Mouse (Mus musculus): ENCODE data around the gene Gm5617. TPM values are rescaled to one million over a fixed set of nuclear protein-coding genes. Genes with fewer than 3 reads are reported as not detected.
A peak's percentile ranks its signal among the peaks of the same experiment; 100 is the strongest.
"Not testable (repeated sequence)": the region's sequence is repeated elsewhere in the genome, so short reads cannot be mapped to it uniquely, and the experiment has no call there.

Gene Gm5617
- polyA plus RNA-seq (2016; fragmentation: Nextera tagmentation; extraction: Ambion mirVana), result 37.6 and 39.5 TPM in 2 replicates

- peak within 1 kb of the TSS; percentile 89 for H3K4me3 ChIP-seq
- no peaks in the 10 kb centered on the region for H3K9me3 ChIP-seq (replicated peaks)
- under 1% methylated on average over 72 of the region's 72 CpGs for WGBS
- peaks cover 14% of the 10 kb centered on the region for H3K4me1 ChIP-seq
- H3K27ac ChIP-seq, result peak within 1 kb of the TSS; percentile 93
- H3K9ac ChIP-seq, result peak within 1 kb of the TSS; percentile 93
- H3K36me3 ChIP-seq, result peaks cover 23% of the 10 kb centered on the region
- H3K4me2 ChIP-seq (replicated peaks), result peak within 1 kb of the TSS; percentile 82
- peak; percentile 100 for ATAC-seq (ENCODE audit: low FRiP score)
- H3K27me3 ChIP-seq, result 0 out of 2 replicates have a peak, but pooled peaks cover 3% of the 10 kb centered on the region
These were observed at the start of gene Gm5617, which contains the start of gene Rbm7 for GRCm38 (mm10) chr9:48494817-48495547. Gene Gm5617 (plus strand): TSS chr9:48495442. Gene Rbm7 (minus strand): TSS chr9:48495299.

- H3K36me3 ChIP-seq, result no peaks in the 10 kb centered on the region
- H3K27me3 ChIP-seq, result no peaks in the 10 kb centered on the region
- WGBS, result 43% methylated on average over 5 of the region's 5 CpGs
- H3K9ac ChIP-seq, result no peak overlapping the region
- H3K4me1 ChIP-seq, result no peaks in the 10 kb centered on the region
- ATAC-seq (ENCODE audit: low FRiP score), result no peak
- no peak overlapping the region for H3K4me2 ChIP-seq (replicated peaks)
- no peak overlapping the region for H3K4me3 ChIP-seq
- H3K27ac ChIP-seq, result no peak overlapping the region
- H3K9me3 ChIP-seq (replicated peaks), result no peaks in the 10 kb centered on the region
These were observed 47.4 kb upstream of the Gm5617 start for GRCm38 (mm10) chr9:48447783-48448209.

GRCm38 (mm10) chr9:48450066-48450465, 45.2 kb upstream of the Gm5617 start:
- Histone ChIP-seq H3K36me3 (no peaks in the 10 kb centered on the region), H3K4me3 (no peak overlapping the region), H3K9ac (no peak overlapping the region), H3K4me2 (replicated peaks) (no peak overlapping the region), H3K27me3 (no peaks in the 10 kb centered on the region), H3K9me3 (replicated peaks) (no peaks in the 10 kb centered on the region), H3K27ac (no peak overlapping the region), H3K4me1 (no peaks in the 10 kb centered on the region)
- WGBS, result 91% methylated on average over 17 of the region's 17 CpGs
- no peak for ATAC-seq (ENCODE audit: low FRiP score)

- Histone ChIP-seq H3K9ac (no peak overlapping the region), H3K36me3 (no peaks in the 10 kb centered on the region), H3K9me3 (replicated peaks) (no peaks in the 10 kb centered on the region), H3K4me1 (no peaks in the 10 kb centered on the region), H3K27ac (no peak overlapping the region), H3K4me2 (replicated peaks) (no peak overlapping the region), H3K27me3 (no peaks in the 10 kb centered on the region), H3K4me3 (no peak overlapping the region)
- no peak for ATAC-seq (ENCODE audit: low FRiP score)
- 89% methylated on average over 3 of the region's 3 CpGs for WGBS
These were observed 39.3 kb upstream of the Gm5617 start for GRCm38 (mm10) chr9:48455961-48456360.

- no peak overlapping the region for H3K9ac ChIP-seq
- H3K9me3 ChIP-seq (replicated peaks), result no peaks in the 10 kb centered on the region
- 70% methylated on average over 3 of the region's 3 CpGs for WGBS
- no peak overlapping the region for H3K4me3 ChIP-seq
- H3K27ac ChIP-seq, result no peak overlapping the region
- H3K4me2 ChIP-seq (replicated peaks), result no peak overlapping the region
- no peaks in the 10 kb centered on the region for H3K36me3 ChIP-seq
- no peaks in the 10 kb centered on the region for H3K4me1 ChIP-seq
- ATAC-seq (ENCODE audit: low FRiP score), result no peak
- H3K27me3 ChIP-seq, result no peaks in the 10 kb centered on the region
These were observed 36.4 kb upstream of the Gm5617 start for GRCm38 (mm10) chr9:48458879-48459278.

- no peaks in the 10 kb centered on the region for H3K9me3 ChIP-seq (replicated peaks)
- H3K4me2 ChIP-seq (replicated peaks), result no peak overlapping the region
- no peaks in the 10 kb centered on the region for H3K27me3 ChIP-seq
- ATAC-seq (ENCODE audit: low FRiP score), result no peak
- no peaks in the 10 kb centered on the region for H3K36me3 ChIP-seq
- 94% methylated on average over 5 of the region's 5 CpGs for WGBS
- no peak overlapping the region for H3K4me3 ChIP-seq
- no peak overlapping the region for H3K9ac ChIP-seq
- H3K4me1 ChIP-seq, result no peaks in the 10 kb centered on the region
- H3K27ac ChIP-seq, result no peak overlapping the region
These were observed 35.9 kb upstream of the Gm5617 start for GRCm38 (mm10) chr9:48459391-48459790.

DNA sequence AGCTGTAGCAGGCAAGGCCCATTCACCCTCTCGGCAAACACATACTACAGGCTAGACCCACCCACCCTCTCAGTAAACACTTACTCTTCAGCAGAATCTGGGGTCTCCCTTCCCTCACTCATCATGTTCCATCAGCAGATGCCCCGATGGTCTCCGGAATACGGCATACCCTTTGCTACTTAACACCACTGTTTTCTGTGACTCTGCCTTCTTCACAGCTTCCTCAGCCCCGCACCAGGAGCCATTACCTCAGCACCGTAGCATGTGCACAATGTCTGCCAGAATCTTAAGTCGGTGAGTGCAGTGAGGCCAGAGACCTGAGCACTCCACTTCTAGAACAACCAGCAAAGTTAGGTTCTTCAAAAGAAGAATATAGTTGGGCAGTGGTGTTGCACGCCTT, 34.5 kb upstream of the Gm5617 start:
- WGBS, result 94% methylated on average over 8 of the region's 8 CpGs
- no peak overlapping the region for H3K27ac ChIP-seq
- H3K9me3 ChIP-seq (replicated peaks), result no peaks in the 10 kb centered on the region
- no peak overlapping the region for H3K9ac ChIP-seq
- no peak for ATAC-seq (ENCODE audit: low FRiP score)
- H3K36me3 ChIP-seq, result 0 out of 2 replicates have a peak, but pooled peaks cover 5% of the 10 kb centered on the region
- H3K4me1 ChIP-seq, result no peaks in the 10 kb centered on the region
- H3K27me3 ChIP-seq, result no peaks in the 10 kb centered on the region
- no peak overlapping the region for H3K4me3 ChIP-seq
- no peak overlapping the region for H3K4me2 ChIP-seq (replicated peaks)

DNA sequence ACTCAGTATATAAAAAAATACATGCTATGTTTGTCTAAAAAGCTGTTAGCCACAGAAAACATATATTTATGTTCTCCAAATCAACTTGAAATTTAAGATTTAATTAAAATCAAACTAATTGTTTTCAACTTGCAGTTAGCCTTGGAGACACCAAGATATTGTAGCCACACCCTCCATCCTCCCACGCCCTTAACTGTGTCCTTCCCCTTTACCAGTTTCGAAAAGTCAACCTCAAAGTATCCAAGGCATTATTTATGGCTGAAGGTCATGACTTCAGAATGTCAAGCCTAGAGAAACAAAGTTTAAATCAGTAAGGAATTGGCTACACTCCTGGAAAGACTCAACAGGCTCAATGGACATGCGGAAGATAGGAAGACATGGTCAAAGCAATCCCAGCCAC, 33.7 kb upstream of the Gm5617 start:
- no peak overlapping the region for H3K9ac ChIP-seq
- no peaks in the 10 kb centered on the region for H3K27me3 ChIP-seq
- no peak overlapping the region for H3K27ac ChIP-seq
- WGBS, result 97% methylated on average over 3 of the region's 3 CpGs
- 0 out of 2 replicates have a peak, but pooled peaks cover 6% of the 10 kb centered on the region for H3K36me3 ChIP-seq
- ATAC-seq (ENCODE audit: low FRiP score), result no peak
- no peak overlapping the region for H3K4me2 ChIP-seq (replicated peaks)
- H3K4me3 ChIP-seq, result no peak overlapping the region
- no peaks in the 10 kb centered on the region for H3K9me3 ChIP-seq (replicated peaks)
- H3K4me1 ChIP-seq, result no peaks in the 10 kb centered on the region

- ATAC-seq (ENCODE audit: low FRiP score), result no peak
- WGBS, result 97% methylated on average over 3 of the region's 3 CpGs
- Histone ChIP-seq H3K4me2 (replicated peaks) (no peak overlapping the region), H3K9ac (no peak overlapping the region), H3K4me1 (no peaks in the 10 kb centered on the region), H3K9me3 (replicated peaks) (no peaks in the 10 kb centered on the region), H3K27me3 (no peaks in the 10 kb centered on the region), H3K36me3 (0 out of 2 replicates have a peak, but pooled peaks cover 9% of the 10 kb centered on the region), H3K27ac (no peak overlapping the region), H3K4me3 (no peak overlapping the region)
These were observed 29.6 kb upstream of the Gm5617 start for GRCm38 (mm10) chr9:48465671-48466070.

GRCm38 (mm10) chr9:48466804-48467203, 28.4 kb upstream of the Gm5617 start:
- H3K9ac ChIP-seq, result no peak overlapping the region
- no peaks in the 10 kb centered on the region for H3K4me1 ChIP-seq
- 0 out of 2 replicates have a peak, but pooled peaks cover 15% of the 10 kb centered on the region for H3K36me3 ChIP-seq
- no peak overlapping the region for H3K27ac ChIP-seq
- H3K4me3 ChIP-seq, result no peak overlapping the region
- no peaks in the 10 kb centered on the region for H3K9me3 ChIP-seq (replicated peaks)
- H3K27me3 ChIP-seq, result no peaks in the 10 kb centered on the region
- 65% methylated on average over 3 of the region's 3 CpGs for WGBS
- no peak overlapping the region for H3K4me2 ChIP-seq (replicated peaks)
- no peak for ATAC-seq (ENCODE audit: low FRiP score)

GRCm38 (mm10) chr9:48467471-48467870, 27.8 kb upstream of the Gm5617 start:
- WGBS, result 96% methylated on average over 5 of the region's 5 CpGs
- H3K27me3 ChIP-seq; H3K9ac ChIP-seq; ATAC-seq (ENCODE audit: low FRiP score); H3K9me3 ChIP-seq (replicated peaks); H3K27ac ChIP-seq; H3K4me2 ChIP-seq (replicated peaks); H3K4me3 ChIP-seq; H3K4me1 ChIP-seq: not testable (repeated sequence)
- H3K36me3 ChIP-seq, result 0 out of 2 replicates have a peak, but pooled peaks cover 15% of the 10 kb centered on the region

DNA sequence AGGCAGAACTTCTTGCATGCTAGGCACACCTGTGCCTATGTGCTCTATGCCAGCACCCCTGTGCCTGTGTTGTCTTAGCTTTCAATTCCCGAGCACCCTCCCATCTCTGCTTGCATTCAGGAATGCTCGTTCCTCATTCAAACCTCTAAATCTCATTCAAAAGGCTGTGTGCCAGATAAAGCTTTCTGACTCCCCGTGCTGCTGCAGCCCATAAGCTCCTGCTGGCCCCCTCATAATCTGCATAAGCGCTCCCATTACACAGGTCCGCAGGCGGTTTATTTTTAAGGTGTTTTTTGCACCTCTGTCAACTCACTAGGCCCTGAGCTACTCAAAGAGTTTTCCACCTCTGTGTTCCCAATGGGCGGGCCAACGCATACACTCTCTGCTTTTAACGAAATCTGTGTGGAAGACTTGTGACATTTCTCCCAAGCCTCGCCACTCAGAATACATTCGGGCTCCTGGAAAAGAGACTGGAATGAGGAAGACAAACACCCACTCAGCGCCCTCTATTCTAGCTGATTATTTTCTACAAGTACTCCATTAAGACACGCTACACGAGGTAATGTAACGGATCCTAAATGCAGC, 22.7 kb upstream of the Gm5617 start:
- WGBS, result 92% methylated on average over 15 of the region's 15 CpGs
- H3K36me3 ChIP-seq, result peaks cover 12% of the 10 kb centered on the region; the same call in 1 of the 2 replicates
- H3K4me3 ChIP-seq, result no peak overlapping the region
- ATAC-seq (ENCODE audit: low FRiP score), result no peak
- no peaks in the 10 kb centered on the region for H3K9me3 ChIP-seq (replicated peaks)
- no peaks in the 10 kb centered on the region for H3K27me3 ChIP-seq
- H3K4me1 ChIP-seq, result no peaks in the 10 kb centered on the region
- no peak overlapping the region for H3K4me2 ChIP-seq (replicated peaks)
- no peak overlapping the region for H3K27ac ChIP-seq
- no peak overlapping the region for H3K9ac ChIP-seq
